Mouse (Mus musculus) activated CD4-positive, CD25-positive, alpha-beta regulatory T cell, adult 4 months (primary cell): ENCODE data around the gene Shroom3. TPM values are rescaled to one million over a fixed set of nuclear protein-coding genes. Genes with fewer than 3 reads are reported as not detected.

Source experiments
- ATAC-seq: one replicate; pipeline ENCODE4 v1.8.0; 2017
- polyA plus RNA-seq, 2 experiments: library from polyadenylated mRNA; unstranded; fragments of 100-300 nt; shearing (Covaris generic); gene quantifications; one replicate each; pipeline ENCODE4 v1.2.1; 2017

Gene Shroom3
- polyA plus RNA-seq = not detected

DNA sequence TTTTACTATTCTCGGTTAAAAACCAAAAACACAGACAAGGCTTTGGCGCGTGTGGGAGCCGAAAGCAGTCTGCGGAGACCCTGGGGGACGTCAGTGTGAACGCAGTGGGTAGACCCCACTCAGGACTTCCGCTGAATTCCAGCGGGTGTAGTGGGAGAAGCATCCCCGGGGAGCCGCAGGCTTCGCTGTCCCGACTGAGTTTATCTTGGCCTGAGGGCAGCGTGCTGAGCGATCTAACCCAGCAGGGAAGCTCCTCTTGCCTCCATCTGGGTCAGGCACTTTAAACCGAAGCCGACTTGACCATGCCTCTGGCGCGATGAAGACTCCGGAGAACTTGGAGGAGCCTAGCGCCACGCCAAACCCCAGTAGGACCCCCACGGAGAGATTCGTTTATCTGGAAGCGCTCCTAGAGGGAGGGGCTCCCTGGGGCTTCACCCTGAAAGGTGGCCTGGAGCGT lies at the start of gene Shroom3:
Gene Shroom3 (plus strand): TSS at position 85 of the 457 bp plus-strand sequence.
- no peak for ATAC-seq

DNA sequence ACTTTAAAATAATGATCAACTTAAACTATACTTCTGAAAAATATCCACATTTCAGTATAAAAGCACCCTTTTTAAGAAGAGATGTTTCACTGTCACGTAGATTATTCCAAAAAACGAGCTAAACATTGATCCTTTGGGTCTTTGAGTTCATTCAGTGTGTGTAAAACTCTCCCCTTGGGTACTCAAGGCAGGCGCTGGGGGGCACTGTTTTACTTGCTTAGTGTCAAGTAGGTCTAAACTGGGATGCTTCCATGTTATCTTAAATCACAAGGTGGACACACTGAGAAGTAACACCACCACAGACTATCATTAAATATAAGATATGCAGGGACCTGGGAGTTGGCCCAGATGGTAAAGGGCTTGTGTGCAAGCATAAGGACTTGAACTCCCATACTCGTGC lies 49.7 kb upstream of the Shroom3 start:
- no peak for ATAC-seq

DNA sequence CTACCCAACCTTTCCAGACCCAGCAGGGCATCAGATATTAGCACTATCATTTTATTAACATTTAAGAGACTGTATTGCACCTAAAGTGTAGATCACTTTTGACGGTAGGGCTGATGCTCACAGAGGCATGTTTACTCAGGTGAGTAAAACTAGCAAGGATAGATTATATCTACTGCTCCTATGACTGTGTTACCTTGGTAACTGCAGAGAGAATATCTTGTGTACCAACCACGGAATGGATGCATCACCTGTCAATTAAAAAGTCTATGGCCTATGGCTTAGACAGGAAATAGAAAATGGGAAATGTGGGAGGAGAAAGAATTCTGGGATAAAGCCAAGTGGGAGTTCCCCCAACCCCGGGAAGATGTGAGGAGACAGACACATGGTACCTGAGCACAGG lies 48.3 kb upstream of the Shroom3 start:
- ATAC-seq = no peak

DNA sequence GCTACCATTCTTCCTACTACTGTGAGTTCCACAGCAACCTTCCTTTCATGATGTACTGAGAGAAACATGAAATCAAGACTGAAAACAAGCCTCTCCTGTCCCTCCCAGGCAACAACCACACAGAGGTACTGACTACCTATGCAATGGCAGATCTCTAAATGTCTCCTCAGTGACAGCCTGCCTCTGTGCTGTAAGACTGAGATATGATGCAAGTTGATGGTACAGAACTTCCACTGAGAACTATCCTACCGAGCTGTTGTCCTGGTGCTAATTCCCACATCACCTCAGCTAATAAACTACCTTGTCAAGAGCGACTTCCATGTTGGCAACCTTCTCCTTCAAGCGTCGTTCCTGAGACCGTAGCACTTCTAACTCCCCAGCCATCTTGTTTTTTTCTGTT lies 47.3 kb upstream of the Shroom3 start:
- no peak for ATAC-seq

DNA sequence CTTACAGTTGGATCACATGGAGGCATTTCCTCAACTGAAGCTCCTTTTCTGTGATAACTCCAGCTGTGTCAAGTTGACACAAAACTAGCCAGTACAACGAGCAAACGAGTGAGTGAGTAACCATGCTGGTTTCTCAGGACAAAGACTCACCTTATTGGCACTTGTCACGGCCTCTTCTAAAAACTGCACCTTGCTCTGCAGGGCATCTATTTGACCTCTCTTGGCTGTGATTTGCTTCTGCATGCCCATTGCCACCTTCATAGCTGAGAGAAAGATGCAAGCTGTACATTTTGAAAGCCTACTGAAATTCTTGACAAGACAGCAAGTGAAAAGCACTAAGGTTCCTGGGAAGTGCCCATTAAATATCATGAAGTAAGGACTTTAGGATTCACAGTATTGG lies 42.4 kb upstream of the Shroom3 start:
- ATAC-seq = no peak

DNA sequence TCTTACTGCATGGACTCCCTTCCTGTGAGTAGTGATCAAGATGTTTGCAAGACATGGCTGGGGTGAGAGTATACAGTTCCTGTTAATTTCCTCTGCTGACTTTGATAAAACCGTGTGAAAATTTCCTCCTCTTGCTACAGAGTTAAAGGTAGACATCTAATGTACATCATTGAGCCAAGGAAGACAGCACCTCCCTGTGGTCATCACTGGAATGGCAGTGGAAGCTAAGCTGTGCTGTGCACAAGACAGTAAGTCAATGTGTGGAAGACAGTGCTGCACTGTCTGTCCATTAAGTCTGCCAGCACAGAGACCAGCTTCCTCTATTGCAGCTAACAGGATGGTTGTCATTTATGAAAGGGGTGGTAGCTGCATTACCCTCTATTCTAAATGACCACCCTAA lies 27.0 kb upstream of the Shroom3 start:
- ATAC-seq = peak; percentile 79

DNA sequence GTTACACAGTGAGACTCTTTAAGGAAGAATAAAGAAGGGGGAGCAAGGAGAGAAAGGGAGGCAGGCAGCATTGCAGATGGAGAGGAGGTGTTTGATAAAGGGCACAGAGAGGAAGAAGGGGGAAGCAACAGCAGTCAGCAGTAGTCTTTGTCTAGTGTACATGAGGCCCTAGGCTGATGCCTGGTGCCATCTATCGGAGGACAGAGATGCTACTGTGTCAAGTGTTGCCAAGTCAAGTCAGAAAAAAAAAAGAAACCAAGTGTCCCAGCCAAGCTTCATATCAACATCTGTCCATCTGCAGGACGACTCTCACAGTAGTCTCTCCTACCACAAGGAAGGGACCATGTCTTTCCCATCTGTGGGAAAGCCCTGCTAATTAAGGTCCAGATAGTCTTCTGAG lies 18.9 kb upstream of the Shroom3 start:
- ATAC-seq = no peak

DNA sequence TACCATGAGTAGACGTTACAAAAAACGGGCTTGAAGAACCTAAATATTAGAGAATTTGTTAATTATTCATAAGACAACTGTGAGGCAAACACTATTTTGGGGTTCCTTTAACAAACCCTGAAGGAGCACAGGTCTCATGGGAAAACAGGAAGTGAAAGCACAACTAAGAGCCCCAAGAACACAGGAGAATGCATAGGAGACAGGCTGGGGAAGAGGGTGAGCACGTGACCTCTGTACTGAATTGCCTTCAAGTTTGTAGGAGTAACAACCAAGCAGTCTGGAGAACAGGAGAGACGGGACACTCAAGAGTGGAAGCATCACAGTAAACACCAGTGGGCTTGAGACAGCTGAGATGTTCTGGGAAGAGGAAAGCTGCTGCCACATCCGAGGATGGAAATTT lies 16.4 kb upstream of the Shroom3 start:
- no peak for ATAC-seq

DNA sequence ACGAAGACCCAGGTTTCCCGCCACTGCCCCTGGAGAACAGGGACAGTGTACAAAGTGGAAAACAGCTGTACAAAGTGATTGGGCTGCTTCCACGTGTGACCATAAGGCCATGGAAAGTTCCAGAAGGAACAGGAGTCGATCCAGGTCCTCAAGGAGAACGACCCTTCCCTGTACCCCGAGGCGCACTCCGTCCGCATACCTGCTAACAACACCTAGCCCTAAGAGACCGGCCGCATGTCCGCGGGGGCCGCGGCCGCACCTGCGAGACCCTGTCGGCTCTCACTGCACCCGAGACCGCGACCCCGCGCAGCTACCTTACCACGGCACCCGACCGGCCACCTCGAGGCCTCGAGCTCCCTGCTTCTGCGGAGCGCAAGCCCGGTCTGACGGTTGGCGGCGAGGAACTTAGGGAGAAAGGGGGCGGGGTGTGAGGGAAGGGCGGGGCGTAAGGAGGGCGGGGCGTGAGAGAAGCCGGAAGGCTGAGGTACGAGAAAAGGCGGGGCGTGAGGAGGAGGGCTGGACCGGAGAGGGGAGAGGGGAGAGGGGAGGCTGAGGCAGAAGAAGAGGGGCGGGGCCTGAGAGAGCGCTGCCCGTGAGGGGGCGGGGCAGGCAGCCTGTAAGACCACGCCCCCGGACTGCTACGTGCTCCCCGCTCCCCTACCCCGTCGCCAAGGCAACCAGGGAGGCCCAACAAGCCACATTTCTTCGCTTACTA lies 8.2 kb upstream of the Shroom3 start, which contains the start of gene Ccdc158:
Gene Ccdc158 (minus strand): TSS at position 413 of the 715 bp plus-strand sequence.
- peak; percentile 46 for ATAC-seq

DNA sequence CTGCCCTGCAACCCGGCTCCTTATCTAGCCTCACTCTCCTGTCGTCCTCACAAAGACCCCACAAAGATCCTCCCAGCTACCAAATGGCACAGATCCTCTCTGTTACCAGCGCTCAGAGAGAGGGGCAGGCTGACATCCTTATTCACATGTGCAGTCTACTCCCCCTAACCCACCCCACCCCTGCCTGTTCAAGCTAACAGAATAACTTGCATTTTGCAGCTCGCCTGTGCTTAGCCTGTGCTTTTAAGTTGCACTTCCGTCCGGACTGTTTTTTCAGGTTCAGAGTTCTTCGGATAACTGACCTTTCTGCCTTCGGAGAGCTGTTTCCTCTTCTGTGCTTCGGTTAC lies 7.7 kb upstream of the Shroom3 start:
- no peak for ATAC-seq

DNA sequence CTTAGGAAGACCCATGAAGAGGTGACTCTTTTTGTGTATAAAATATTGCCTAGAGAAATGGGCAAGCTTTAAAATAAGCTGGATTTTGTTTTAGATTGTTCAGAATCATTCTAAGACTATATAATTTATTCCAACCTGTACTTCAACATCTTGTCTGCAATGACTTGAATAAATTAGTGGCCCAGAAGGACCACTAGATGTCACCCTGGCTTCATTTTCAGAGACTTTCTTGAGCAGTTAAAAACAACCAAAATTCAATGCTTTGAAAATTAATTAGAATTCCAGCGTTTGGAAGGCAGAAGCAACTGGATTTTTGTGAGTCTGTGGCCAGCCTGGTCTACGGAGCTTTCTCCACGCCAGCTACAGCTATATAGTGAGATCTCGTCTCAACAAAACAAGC lies 3.8 kb upstream of the Shroom3 start:
- no peak for ATAC-seq

DNA sequence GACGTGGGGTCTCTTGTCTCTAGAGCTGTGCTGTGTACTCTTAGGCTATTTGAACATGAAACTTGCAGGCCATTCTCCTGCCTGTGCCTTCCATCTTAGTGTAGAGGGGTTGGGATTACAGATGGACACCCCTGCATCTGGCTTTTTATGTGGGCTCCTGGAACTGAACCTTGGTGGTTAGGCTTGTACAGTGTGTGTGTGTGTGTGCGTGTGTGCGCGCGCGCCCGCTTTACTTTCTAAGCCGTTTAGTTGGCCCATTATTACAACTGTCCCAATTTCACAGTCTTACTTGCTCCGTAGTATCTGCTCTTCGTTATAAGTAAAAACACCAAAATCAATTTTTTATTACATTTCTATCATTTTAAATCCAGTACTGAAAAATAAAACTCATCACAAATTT lies 1.4 kb upstream of the Shroom3 start:
- ATAC-seq = no peak

DNA sequence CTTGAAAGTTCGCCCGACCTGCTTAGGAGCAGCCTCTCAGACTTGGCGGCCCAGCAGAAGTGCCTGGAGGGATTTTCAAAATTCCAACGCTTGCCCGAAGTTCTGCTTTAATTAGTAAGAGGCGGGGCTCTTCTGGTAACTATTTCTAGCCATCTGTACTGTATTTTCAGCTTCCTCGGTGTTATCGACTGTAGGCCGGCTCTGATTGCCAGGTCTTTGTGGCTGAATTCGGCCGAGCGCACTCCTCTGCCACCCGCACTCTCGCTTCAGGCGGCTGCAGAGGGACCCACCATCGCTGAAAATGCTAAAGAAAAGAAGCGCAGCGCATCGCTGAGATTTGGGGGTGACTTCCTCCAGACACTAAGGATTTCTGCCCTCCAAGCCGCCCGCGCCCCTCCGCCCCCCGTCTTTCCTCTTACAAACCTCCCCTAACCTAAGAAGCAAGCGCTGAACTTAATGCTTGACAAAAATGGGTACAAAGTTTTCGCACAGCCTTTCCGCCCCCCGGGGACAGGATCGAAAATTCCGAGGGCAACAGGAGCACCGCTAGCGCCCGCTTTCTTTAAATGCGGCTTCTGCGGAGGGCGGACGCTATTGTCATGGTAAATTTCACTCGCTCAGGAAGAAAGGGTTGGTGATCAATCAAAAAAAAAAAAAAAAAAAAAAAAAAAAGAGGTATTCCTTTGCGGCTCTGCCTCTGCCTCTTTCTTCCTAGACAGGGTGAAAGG lies 450 bp upstream of the Shroom3 start:
- ATAC-seq = no peak

DNA sequence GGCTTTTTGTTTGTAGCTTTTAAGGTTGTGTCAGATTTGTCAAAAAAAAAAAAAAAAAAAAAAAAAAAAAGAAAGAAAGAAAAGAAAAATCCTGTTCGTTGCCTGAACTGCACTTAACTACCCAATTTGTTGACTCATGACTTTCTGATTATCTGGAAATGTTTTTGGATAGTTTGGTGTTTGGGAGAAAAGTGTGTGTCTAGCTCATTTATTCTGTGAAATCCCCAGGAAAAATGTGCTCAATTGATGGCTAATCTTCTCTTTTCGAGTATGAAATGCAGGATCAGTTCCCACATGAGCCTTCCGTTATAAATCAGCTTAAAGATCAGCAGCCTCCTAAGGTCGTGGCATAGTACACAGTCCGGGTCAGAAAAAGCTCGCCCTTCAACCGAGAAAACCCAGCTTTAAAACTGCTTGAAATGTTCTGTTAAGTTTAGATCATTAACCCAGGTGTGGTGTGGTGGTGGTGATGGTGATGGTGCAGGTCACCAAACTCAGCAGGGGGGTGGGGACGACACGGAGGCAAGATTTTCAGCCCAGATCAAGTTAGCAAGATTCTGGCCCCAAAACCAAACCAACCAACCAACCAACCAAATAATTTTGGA lies 738 bp downstream of the Shroom3 start:
- no peak for ATAC-seq

DNA sequence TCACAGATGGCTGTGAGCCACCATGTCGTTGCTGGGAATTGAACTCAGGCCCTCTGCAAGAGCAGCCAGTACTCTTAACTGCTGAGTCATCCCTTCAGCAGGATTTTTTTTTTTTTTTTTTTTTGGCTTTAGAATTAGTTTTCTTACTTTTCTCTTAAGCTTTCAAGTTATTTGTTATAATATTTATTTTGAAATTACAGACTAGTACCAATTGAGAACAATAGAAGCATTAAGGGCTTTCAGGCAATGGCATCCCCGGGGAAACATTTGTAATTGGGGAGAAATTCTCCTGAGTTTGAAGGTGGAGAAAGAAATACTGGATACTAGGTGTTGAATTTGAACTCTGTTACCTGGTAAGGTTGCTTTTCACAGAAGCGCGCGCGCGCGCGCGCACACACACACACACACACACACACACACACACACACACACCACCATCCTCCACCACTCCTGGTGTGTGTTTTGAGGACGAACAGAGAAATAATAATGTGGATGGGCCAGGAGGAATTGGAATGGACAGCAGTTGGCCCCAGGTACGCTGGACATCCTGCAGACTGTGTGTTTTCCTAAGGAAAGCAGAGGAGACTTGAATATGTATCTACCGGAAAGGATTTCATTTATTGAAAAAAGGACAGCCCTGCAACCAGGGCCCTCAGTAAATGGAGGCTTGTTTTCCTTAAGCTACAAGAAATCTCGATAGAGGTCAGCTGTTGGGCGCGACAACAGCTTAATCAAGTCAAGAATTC lies 1.7 kb downstream of the Shroom3 start:
- no peak for ATAC-seq

DNA sequence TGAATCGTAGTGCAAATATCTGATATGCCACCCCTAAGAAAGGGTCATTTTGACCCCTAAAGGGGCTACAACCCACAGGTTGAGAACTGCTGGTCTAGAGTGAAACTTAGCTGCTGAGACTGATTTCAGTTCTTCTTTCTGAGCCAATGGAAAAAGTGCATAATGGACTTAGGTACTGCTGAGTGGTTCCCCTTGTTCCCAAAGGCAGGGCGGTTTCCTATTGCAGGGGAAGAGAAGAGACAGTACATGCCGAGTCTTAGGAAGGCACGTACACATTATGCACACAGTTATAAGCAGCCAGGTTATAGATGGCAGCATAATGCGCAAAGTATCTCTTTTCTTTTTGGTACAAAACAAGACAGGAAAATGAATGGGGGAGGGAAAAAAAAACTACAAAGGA lies 4.9 kb downstream of the Shroom3 start:
- ATAC-seq = no peak

DNA sequence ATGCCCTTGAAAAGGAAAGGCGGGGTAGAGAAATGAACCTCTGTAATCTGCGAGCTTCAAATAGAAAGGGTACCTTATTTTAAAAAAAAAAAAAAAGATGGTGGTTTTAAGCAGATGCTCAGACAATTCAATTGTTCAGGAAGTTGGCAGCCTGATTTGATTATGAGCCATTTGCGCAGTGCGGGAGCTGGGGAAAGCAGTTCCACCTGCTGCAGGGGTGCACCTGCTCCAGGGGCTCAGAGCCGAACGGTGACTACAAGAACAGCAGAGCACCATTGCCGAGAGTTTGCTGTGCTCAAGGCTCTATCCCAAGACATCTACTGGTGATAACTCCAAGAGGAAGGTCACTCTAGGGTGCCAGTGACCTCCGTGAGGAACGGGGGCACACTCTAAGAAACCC lies 5.3 kb downstream of the Shroom3 start:
- no peak for ATAC-seq

DNA sequence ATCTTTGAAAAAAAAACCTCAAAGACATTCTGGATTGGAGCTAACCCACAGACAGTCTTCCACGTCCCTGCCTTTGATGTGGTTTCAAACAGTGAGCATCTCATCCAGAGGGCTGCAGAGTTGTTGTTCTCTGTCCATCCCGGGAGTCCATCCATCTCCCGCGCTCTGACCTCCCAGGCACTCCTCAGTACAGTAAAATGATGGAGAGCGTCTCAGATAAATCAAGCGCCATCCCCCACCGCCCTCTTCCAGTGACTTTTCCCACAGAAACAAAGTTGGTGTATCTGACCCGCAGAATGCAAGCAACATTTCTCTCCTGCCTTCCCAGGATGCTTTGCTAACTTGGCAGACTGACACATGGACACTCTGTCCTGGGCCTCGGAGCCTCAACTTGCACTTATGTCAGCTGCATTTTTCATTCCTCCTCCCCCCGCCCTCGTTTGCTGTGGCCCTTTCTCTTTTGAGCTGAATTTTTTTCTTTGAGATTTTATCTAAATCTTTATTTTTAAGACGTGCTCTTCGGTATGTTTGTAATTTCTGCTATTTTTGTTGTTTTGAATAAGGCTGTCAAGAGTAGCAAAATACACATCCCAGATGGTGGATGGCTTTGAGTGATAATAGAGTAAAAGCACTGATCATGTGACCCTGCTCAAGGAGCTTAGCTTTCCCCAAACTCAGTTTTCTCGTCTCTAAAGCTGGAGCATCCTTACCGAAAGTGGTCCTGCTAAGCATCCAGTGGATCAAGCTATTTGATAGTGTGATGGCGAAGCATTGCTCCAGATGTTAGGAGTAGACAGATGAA lies 9.2 kb downstream of the Shroom3 start:
- no peak for ATAC-seq

DNA sequence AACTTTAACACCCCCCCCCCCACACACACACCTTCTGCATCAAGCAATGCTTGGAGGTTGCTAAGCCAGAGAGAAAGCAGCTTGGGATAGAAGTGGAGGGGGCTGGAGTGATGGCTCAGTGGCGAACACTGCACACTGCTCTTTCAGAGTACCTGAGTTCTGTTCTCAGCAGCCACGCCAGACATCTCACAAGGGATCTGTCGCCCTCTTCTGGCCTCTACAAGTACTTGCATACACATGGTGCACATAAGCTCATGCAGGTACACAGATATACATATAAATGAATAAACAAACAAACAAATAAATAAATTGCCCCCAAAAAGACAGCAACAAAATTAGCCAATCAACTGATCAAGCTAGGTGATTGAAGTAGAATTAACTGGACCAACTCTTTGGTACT lies 10.5 kb downstream of the Shroom3 start:
- no peak for ATAC-seq

DNA sequence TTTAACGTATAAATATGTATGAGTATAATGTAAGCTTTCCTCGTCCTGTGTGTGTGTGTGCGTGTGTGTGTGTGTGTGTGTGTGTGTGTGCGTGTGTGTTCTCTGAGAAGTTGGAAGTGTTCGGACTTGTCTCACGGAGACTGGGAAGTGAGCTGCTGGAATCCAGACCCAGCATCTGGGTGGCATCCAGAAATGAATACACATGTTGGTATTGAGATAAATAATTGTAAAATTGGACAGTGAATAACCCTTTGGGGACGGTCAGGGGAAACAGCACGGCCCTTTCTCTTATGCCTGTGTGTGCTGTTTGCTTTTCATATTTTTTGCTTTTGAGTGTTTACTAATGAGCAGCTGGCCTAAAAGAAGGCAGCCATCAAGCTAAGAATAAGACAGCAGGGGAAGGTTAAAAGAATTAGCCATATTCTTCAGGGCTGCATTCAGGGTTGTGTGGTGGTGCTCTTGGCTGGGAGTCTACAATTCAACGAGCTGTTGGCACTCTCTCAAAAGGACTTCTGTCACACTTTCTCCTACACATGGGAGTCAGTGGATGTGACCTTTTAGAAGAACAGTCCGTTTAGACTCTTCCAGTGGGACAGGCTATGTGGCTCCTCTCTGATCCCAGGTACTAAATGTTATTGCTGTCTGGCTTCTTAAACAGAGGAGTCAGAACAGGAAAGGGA lies 11.2 kb downstream of the Shroom3 start:
- no peak for ATAC-seq

DNA sequence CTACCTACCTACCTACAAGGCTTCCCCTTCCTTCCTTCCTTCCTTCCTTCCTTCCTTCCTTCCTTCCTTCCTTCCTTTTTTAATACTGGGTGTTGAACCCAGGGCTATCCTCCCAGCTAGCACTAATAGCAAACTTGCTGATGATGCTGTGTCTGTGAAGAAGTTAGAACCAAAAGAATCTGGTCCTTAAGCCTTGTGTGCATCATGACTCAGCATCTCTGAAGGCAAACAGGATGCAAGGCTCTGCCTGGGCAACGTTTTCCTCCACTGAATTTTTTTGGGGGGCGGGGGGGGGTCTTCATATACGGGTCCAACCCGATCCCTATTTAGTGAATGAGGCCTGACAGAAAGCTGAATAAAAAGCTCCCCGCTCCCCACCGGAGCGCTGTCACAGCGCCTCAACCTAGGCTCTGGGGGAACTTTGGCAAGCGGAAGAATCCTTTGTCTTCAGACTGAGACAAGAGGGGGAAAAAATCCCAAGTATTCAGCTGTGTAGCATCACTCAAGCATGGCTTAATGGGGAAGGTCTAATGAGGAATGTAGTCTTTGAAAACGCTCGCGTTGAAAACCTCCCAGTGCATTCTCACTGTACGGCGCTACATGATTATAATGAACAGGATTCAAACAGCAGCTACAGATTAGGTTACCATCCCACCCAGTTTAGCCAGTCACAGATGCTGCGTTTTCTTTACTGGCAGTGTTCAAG lies 15.0 kb downstream of the Shroom3 start:
- no peak for ATAC-seq
